Mouse (Mus musculus) liver, embryonic 12.5 days (tissue): Measurements from ENCODE around the gene Arhgef2. TPM values are rescaled to one million over a fixed set of nuclear protein-coding genes. Genes with fewer than 3 reads are reported as not detected.

Experiments
- ATAC-seq: fragments of 200-750 bp; cut with Nextera tagmentation; 2 replicates; pipeline ENCODE4 v1.8.0; 2017; ENCODE audit warnings: moderate number of reproducible peaks, mild to moderate bottlenecking, moderate library complexity
- H3K27ac ChIP-seq: fragments of 300-500 bp; sonication (generic); 2 replicates; pipeline ENCODE4 v1.5.1; 2016; ENCODE audit warnings: mild to moderate bottlenecking
- H3K27me3 ChIP-seq: fragments of 300-500 bp; sonication (generic); replicated peaks from 2 replicates; pipeline ENCODE4 v1.6.1; 2016; ENCODE audit warnings: mild to moderate bottlenecking, moderate library complexity
- H3K36me3 ChIP-seq: fragments of 300-500 bp; sonication (generic); 2 replicates; pipeline ENCODE4 v1.6.1; 2016; ENCODE audit warnings: mild to moderate bottlenecking, moderate library complexity
- H3K4me1 ChIP-seq: fragments of 300-500 bp; sonication (generic); 2 replicates; pipeline ENCODE4 v1.6.1; 2016
- H3K4me2 ChIP-seq: fragments of 300-500 bp; sonication (generic); 2 replicates; pipeline ENCODE4 v1.6.1; 2016; ENCODE audit warnings: mild to moderate bottlenecking, moderate library complexity
- H3K4me3 ChIP-seq: fragments of 300-500 bp; sonication (generic); 2 replicates; pipeline ENCODE4 v1.5.1; 2016; ENCODE audit warnings: mild to moderate bottlenecking, moderate library complexity
- H3K9ac ChIP-seq: fragments of 300-500 bp; sonication (generic); 2 replicates; pipeline ENCODE4 v1.6.1; 2016; ENCODE audit warnings: mild to moderate bottlenecking, moderate library complexity
- H3K9me3 ChIP-seq: fragments of 300-500 bp; sonication (generic); replicated peaks from 2 replicates; pipeline ENCODE4 v1.6.1; 2016; ENCODE audit warnings: mild to moderate bottlenecking, moderate library complexity
- WGBS: fragments of 180-500 bp; shearing (Covaris S2); methylation state at CpG from one replicate; pipeline ENCODE4 v1.1.7; 2016; ENCODE audit not compliant: insufficient replicate concordance; 5-methylcytosine and 5-hydroxymethylcytosine counted together
- polyA plus RNA-seq: library from polyadenylated mRNA; unstranded; fragments of >200 nt; fragmentation: Nextera tagmentation; extraction: Ambion mirVana; gene quantifications from 2 replicates; pipeline ENCODE4 v1.2.1, GENCODE M21; 2016

Gene Arhgef2
- polyA plus RNA-seq, 1 experiment from 2014 or later, result 33.0 TPM

- no peak overlapping the region for H3K4me2 ChIP-seq
- H3K9ac ChIP-seq, result no peak overlapping the region
- no peak for ATAC-seq
- no peaks in the 10 kb centered on the region; the same call in 1 of the 2 replicates for H3K9me3 ChIP-seq
- H3K36me3 ChIP-seq, result no peaks in the 10 kb centered on the region
- H3K27me3 ChIP-seq, result no peaks in the 10 kb centered on the region
- no peak overlapping the region for H3K27ac ChIP-seq
- WGBS, result 20% methylated on average over 6 of the region's 6 CpGs
- peaks cover 5% of the 10 kb centered on the region; the same call in 1 of the 2 replicates for H3K4me1 ChIP-seq
- H3K4me3 ChIP-seq, result no peak overlapping the region
Measured at GRCm38 (mm10) chr3:88659798-88660197, 54.0 kb downstream of the Arhgef2 start.

GRCm38 (mm10) chr3:88664095-88664494, 58.3 kb downstream of the Arhgef2 start:
- H3K27ac ChIP-seq, result no peak overlapping the region
- no peaks in the 10 kb centered on the region for H3K27me3 ChIP-seq
- WGBS, result 44% methylated on average over 4 of the region's 4 CpGs
- H3K36me3 ChIP-seq, result no peaks in the 10 kb centered on the region
- H3K4me2 ChIP-seq, result no peak overlapping the region
- no peak for ATAC-seq
- H3K4me1 ChIP-seq, result peaks cover 7% of the 10 kb centered on the region; the same call in 1 of the 2 replicates
- H3K9me3 ChIP-seq, result no peaks in the 10 kb centered on the region; the same call in 1 of the 2 replicates
- no peak overlapping the region for H3K4me3 ChIP-seq
- no peak overlapping the region for H3K9ac ChIP-seq

GRCm38 (mm10) chr3:88677399-88677798, 71.6 kb downstream of the Arhgef2 start:
- Histone ChIP-seq H3K4me2 (peak overlapping the region; percentile 60), H3K9me3 (no peaks in the 10 kb centered on the region), H3K36me3 (no peaks in the 10 kb centered on the region), H3K9ac (peak overlapping the region; percentile 36; the same call in 1 of the 2 replicates), H3K27ac (no peak overlapping the region), H3K4me3 (peak overlapping the region; percentile 29), H3K27me3 (no peaks in the 10 kb centered on the region), H3K4me1 (peaks cover 4% of the 10 kb centered on the region; the same call in 1 of the 2 replicates)
- 14% methylated on average over 11 of the region's 11 CpGs for WGBS
- ATAC-seq, result peak; percentile 55; the same call in 1 of the 2 replicates

- H3K27me3 ChIP-seq, result no peaks in the 10 kb centered on the region
- H3K4me3 ChIP-seq, result no peak overlapping the region
- H3K9me3 ChIP-seq, result no peaks in the 10 kb centered on the region
- H3K4me2 ChIP-seq, result no peak overlapping the region
- no peak overlapping the region for H3K27ac ChIP-seq
- no peak overlapping the region for H3K9ac ChIP-seq
- peaks cover 23% of the 10 kb centered on the region for H3K4me1 ChIP-seq
- H3K36me3 ChIP-seq, result peaks cover 16% of the 10 kb centered on the region
- no peak for ATAC-seq
- 49% methylated on average over 2 of the region's 2 CpGs for WGBS
Measured at GRCm38 (mm10) chr3:88683814-88684213, 78.0 kb downstream of the Arhgef2 start.

GRCm38 (mm10) chr3:88684236-88684979, 78.6 kb downstream of the Arhgef2 start:
- H3K4me2 ChIP-seq, result peak overlapping the region; percentile 92
- no peak for ATAC-seq
- 43% methylated on average over 8 of the region's 8 CpGs for WGBS
- peak overlapping the region; percentile 83 for H3K27ac ChIP-seq
- H3K36me3 ChIP-seq, result peaks cover 22% of the 10 kb centered on the region
- H3K4me3 ChIP-seq, result peak overlapping the region; percentile 86
- peak overlapping the region; percentile 67 for H3K9ac ChIP-seq
- H3K9me3 ChIP-seq, result no peaks in the 10 kb centered on the region
- H3K4me1 ChIP-seq, result peaks cover 24% of the 10 kb centered on the region
- H3K27me3 ChIP-seq, result no peaks in the 10 kb centered on the region

- Histone ChIP-seq H3K9me3 (no peaks in the 10 kb centered on the region), H3K36me3 (peaks cover 31% of the 10 kb centered on the region), H3K27ac (peak within 1 kb of the TSS; percentile 87), H3K27me3 (no peaks in the 10 kb centered on the region), H3K4me3 (peak within 1 kb of the TSS; percentile 86), H3K4me2 (peak within 1 kb of the TSS; percentile 92), H3K4me1 (peaks cover 24% of the 10 kb centered on the region), H3K9ac (peak within 1 kb of the TSS; percentile 91)
- WGBS, result under 1% methylated on average over 47 of the region's 47 CpGs
- peak; percentile 98 for ATAC-seq
Measured at GRCm38 (mm10) chr3:88684980-88685941, 79.5 kb downstream of the Arhgef2 start, which contains the start of gene Khdc4. Gene Khdc4, plus strand, starts transcription at chr3:88685803.

GRCm38 (mm10) chr3:88685958-88686451, 80.2 kb downstream of the Arhgef2 start:
- under 1% methylated on average over 45 of the region's 45 CpGs for WGBS
- H3K4me1 ChIP-seq, result peaks cover 24% of the 10 kb centered on the region
- peak overlapping the region; percentile 92 for H3K4me2 ChIP-seq
- H3K9ac ChIP-seq, result peak overlapping the region; percentile 91
- peak; percentile 61 for ATAC-seq
- peaks cover 38% of the 10 kb centered on the region for H3K36me3 ChIP-seq
- no peaks in the 10 kb centered on the region for H3K27me3 ChIP-seq
- H3K27ac ChIP-seq, result peak overlapping the region; percentile 87
- H3K4me3 ChIP-seq, result peak overlapping the region; percentile 86
- no peaks in the 10 kb centered on the region for H3K9me3 ChIP-seq

- ATAC-seq, result no peak
Measured at GRCm38 (mm10) chr3:88686734-88687611, 81.2 kb downstream of the Arhgef2 start.

GRCm38 (mm10) chr3:88689079-88689478, 83.3 kb downstream of the Arhgef2 start:
- Histone ChIP-seq H3K9me3 (no peaks in the 10 kb centered on the region), H3K9ac (no peak overlapping the region), H3K4me3 (no peak overlapping the region), H3K27ac (no peak overlapping the region), H3K27me3 (no peaks in the 10 kb centered on the region), H3K4me1 (peaks cover 24% of the 10 kb centered on the region), H3K36me3 (peaks cover 67% of the 10 kb centered on the region), H3K4me2 (no peak overlapping the region)
- 80% methylated on average over 5 of the region's 5 CpGs for WGBS
- no peak for ATAC-seq

More at GRCm38 (mm10) chr3:88686734-88687611, 81.2 kb downstream of the Arhgef2 start:
- Histone ChIP-seq H3K4me3 (peak overlapping the region; percentile 86), H3K9me3 (no peaks in the 10 kb centered on the region), H3K9ac (peak overlapping the region; percentile 91), H3K36me3 (peaks cover 48% of the 10 kb centered on the region), H3K27ac (peak overlapping the region; percentile 87; the same call in 1 of the 2 replicates), H3K4me2 (peak overlapping the region; percentile 92), H3K27me3 (no peaks in the 10 kb centered on the region), H3K4me1 (peaks cover 24% of the 10 kb centered on the region)
- 17% methylated on average over 13 of the region's 13 CpGs for WGBS

- no peaks in the 10 kb centered on the region for H3K27me3 ChIP-seq
- no peak overlapping the region for H3K4me3 ChIP-seq
- H3K36me3 ChIP-seq, result peaks cover 99% of the 10 kb centered on the region
- no peaks in the 10 kb centered on the region for H3K9me3 ChIP-seq
- H3K9ac ChIP-seq, result no peak overlapping the region
- H3K4me1 ChIP-seq, result no peaks in the 10 kb centered on the region
- no peak for ATAC-seq
- H3K4me2 ChIP-seq, result no peak overlapping the region
- H3K27ac ChIP-seq, result no peak overlapping the region
Measured at GRCm38 (mm10) chr3:88695545-88695944, 89.8 kb downstream of the Arhgef2 start.
